Mouse (Mus musculus): Measurements from ENCODE around the gene Zmym4.

- TF ChIP-seq TAL1 (IDR thresholded peaks at IDR 0.05; ENCODE audit: low read length) (no peak), GATA1 (IDR thresholded peaks at IDR 0.05; ENCODE audit: low read length) (no peak)
Observed at GRCm38 (mm10) chr4:126990553-126990952, 22.6 kb upstream of the Zmym4 start.

All from erythroblast, embryonic 14.5 days (primary cell).